Mouse (Mus musculus) embryonic facial prominence, embryonic 14.5 days (tissue): ENCODE measurements at regions not wholly inside any gene's neighbourhood (a gene's known extent, or its start where the extent isn't known, plus 50 kb on each side); places are given as distances from the start of the nearest gene placed in this dataset.
"Not testable (repeated sequence)": the region's sequence is repeated elsewhere in the genome, so short reads cannot be mapped to it uniquely, and the experiment has no call there.

Experiments
- ATAC-seq: fragments of 200-750 bp; cut with Nextera tagmentation; 2 replicates; pipeline ENCODE4 v1.8.0; 2017; ENCODE audit warnings: low read depth, moderate number of reproducible peaks, moderate TSS enrichment
- DNase-seq: peaks from one replicate; pipeline ENCODE4 v3.0.0-alpha.2; 2015; ENCODE audit warnings: low spot score
- H3K27ac ChIP-seq: fragments of 300-500 bp; sonication (generic); replicated peaks from 2 replicates; pipeline ENCODE4 v1.5.1; 2014; ENCODE audit warnings: low read depth, mild to moderate bottlenecking, low read length, moderate library complexity
- H3K27me3 ChIP-seq: fragments of 300-500 bp; sonication (generic); replicated peaks from 2 replicates; pipeline ENCODE4 v1.6.1; 2014; ENCODE audit warnings: low read length; ENCODE audit not compliant: control insufficient read depth, insufficient read depth
- H3K36me3 ChIP-seq: fragments of 300-500 bp; sonication (generic); 2 replicates; pipeline ENCODE4 v1.6.1; 2014; ENCODE audit warnings: low read length, mixed read lengths; ENCODE audit not compliant: control insufficient read depth, insufficient read depth
- H3K4me1 ChIP-seq: fragments of 300-500 bp; sonication (generic); 2 replicates; pipeline ENCODE4 v1.6.1; 2014; ENCODE audit warnings: antibody characterized with exemption, low read length; ENCODE audit not compliant: control insufficient read depth, insufficient read depth
- H3K4me2 ChIP-seq: fragments of 300-500 bp; sonication (generic); 2 replicates; pipeline ENCODE4 v1.6.1; 2014; ENCODE audit warnings: low read depth, mild to moderate bottlenecking, low read length, moderate library complexity, mixed read lengths
- H3K4me3 ChIP-seq: fragments of 300-500 bp; sonication (generic); 2 replicates; pipeline ENCODE4 v1.5.1; 2014; ENCODE audit warnings: low read depth, mild to moderate bottlenecking, low read length
- H3K9ac ChIP-seq: fragments of 300-500 bp; sonication (generic); 2 replicates; pipeline ENCODE4 v1.6.1; 2014; ENCODE audit warnings: low read depth, mild to moderate bottlenecking, low read length, moderate library complexity, mixed read lengths
- H3K9me3 ChIP-seq: fragments of 300-500 bp; sonication (generic); 2 replicates; pipeline ENCODE4 v1.6.1; 2016; ENCODE audit warnings: low read length; ENCODE audit not compliant: control insufficient read depth
- WGBS: fragments of 180-500 bp; shearing (Covaris S2); extraction: QIAGEN DNeasy Blood & Tissue Kit; methylation state at CpG from one replicate; pipeline ENCODE4 v1.1.7; 2014; 5-methylcytosine and 5-hydroxymethylcytosine counted together

GRCm38 (mm10) chr8:126822269-126822668, 123.4 kb downstream of the Tomm20 start:
- H3K9ac ChIP-seq, result no peak overlapping the region
- H3K4me2 ChIP-seq, result no peak overlapping the region
- no peak for ATAC-seq
- WGBS, result 86% methylated on average over 4 of the region's 4 CpGs
- H3K27ac ChIP-seq, result no peak overlapping the region
- peaks cover 28% of the 10 kb centered on the region for H3K4me1 ChIP-seq
- H3K9me3 ChIP-seq, result no peaks in the 10 kb centered on the region
- no peaks in the 10 kb centered on the region for H3K36me3 ChIP-seq
- DNase-seq, result no peak
- no peak overlapping the region for H3K4me3 ChIP-seq
- no peaks in the 10 kb centered on the region for H3K27me3 ChIP-seq

GRCm38 (mm10) chr8:126821279-126821678, 124.4 kb downstream of the Tomm20 start:
- Histone ChIP-seq H3K4me2 (no peak overlapping the region), H3K4me3 (no peak overlapping the region), H3K4me1 (peaks cover 18% of the 10 kb centered on the region), H3K27me3 (no peaks in the 10 kb centered on the region), H3K36me3 (no peaks in the 10 kb centered on the region), H3K9me3 (no peaks in the 10 kb centered on the region), H3K27ac (no peak overlapping the region), H3K9ac (no peak overlapping the region)
- 69% methylated on average over 8 of the region's 8 CpGs for WGBS
- no peak for ATAC-seq
- no peak for DNase-seq

- no peak for ATAC-seq
- Histone ChIP-seq H3K4me1 (peaks cover 10% of the 10 kb centered on the region), H3K9me3 (no peaks in the 10 kb centered on the region), H3K9ac (no peak overlapping the region), H3K27ac (no peak overlapping the region), H3K4me2 (no peak overlapping the region), H3K27me3 (no peaks in the 10 kb centered on the region), H3K4me3 (no peak overlapping the region), H3K36me3 (no peaks in the 10 kb centered on the region)
- WGBS, result 98% methylated on average over 2 of the region's 2 CpGs
- no peak for DNase-seq
Observed at GRCm38 (mm10) chr8:126820502-126820901, 125.1 kb downstream of the Tomm20 start.

GRCm38 (mm10) chr8:126819261-126819660, 126.4 kb downstream of the Tomm20 start:
- H3K9me3 ChIP-seq, result no peaks in the 10 kb centered on the region
- ATAC-seq (no peak), DNase-seq (no peak)
- H3K9ac ChIP-seq, result no peak overlapping the region
- H3K4me1 ChIP-seq, result peaks cover 1% of the 10 kb centered on the region; the same call in 1 of the 2 replicates
- WGBS, result 74% methylated on average over 3 of the region's 3 CpGs
- H3K4me2 ChIP-seq, result no peak overlapping the region
- H3K4me3 ChIP-seq, result no peak overlapping the region
- no peaks in the 10 kb centered on the region for H3K36me3 ChIP-seq
- H3K27ac ChIP-seq, result no peak overlapping the region
- H3K27me3 ChIP-seq, result no peaks in the 10 kb centered on the region

- WGBS, result 83% methylated on average over 3 of the region's 3 CpGs
- DNase-seq (no peak), ATAC-seq (no peak)
Observed at GRCm38 (mm10) chr8:126816155-126816554, 129.5 kb downstream of the Tomm20 start.

GRCm38 (mm10) chr8:126814427-126814826, 131.2 kb downstream of the Tomm20 start:
- no peaks in the 10 kb centered on the region for H3K4me1 ChIP-seq
- H3K9ac ChIP-seq, result no peak overlapping the region
- no peak overlapping the region for H3K4me2 ChIP-seq
- DNase-seq, result no peak
- ATAC-seq, result no peak
- H3K4me3 ChIP-seq, result no peak overlapping the region
- H3K27me3 ChIP-seq, result no peaks in the 10 kb centered on the region
- no peak overlapping the region for H3K27ac ChIP-seq
- H3K9me3 ChIP-seq, result peaks cover 12% of the 10 kb centered on the region
- WGBS, result 72% methylated on average over 4 of the region's 4 CpGs
- H3K36me3 ChIP-seq, result no peaks in the 10 kb centered on the region

More at GRCm38 (mm10) chr8:126816155-126816554, 129.5 kb downstream of the Tomm20 start:
- Histone ChIP-seq H3K9me3 (peaks cover 12% of the 10 kb centered on the region), H3K27ac (no peak overlapping the region), H3K4me2 (no peak overlapping the region), H3K4me1 (no peaks in the 10 kb centered on the region), H3K27me3 (no peaks in the 10 kb centered on the region), H3K36me3 (no peaks in the 10 kb centered on the region), H3K9ac (no peak overlapping the region), H3K4me3 (no peak overlapping the region)

DNA sequence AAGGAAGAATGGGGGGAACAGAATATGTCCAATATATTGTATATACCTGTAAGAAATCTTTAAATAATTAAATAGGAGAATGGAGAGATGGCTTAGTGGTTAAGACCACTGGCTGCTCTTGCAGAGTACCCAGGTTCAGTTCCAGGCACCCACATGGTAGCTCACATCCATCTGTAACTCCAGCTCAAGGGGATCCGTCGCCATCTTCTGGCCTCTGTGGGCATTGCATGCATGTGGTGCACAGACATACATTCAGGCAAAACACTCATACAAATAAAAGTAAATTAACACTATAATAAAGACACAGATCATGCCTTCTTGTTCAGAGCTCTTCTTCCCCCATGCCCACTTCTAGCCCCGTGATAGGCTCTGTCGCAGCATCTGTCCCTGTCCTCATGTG, 132.0 kb downstream of the Tomm20 start:
- Histone ChIP-seq H3K27ac (no peak overlapping the region), H3K4me3 (no peak overlapping the region), H3K9me3 (peaks cover 12% of the 10 kb centered on the region), H3K4me2 (no peak overlapping the region), H3K36me3 (no peaks in the 10 kb centered on the region), H3K9ac (no peak overlapping the region), H3K27me3 (no peaks in the 10 kb centered on the region), H3K4me1 (no peaks in the 10 kb centered on the region)
- ATAC-seq (no peak), DNase-seq (no peak)
- 77% methylated on average over 4 of the region's 4 CpGs for WGBS

- Histone ChIP-seq H3K36me3 (no peaks in the 10 kb centered on the region), H3K4me1 (no peaks in the 10 kb centered on the region), H3K9ac (no peak overlapping the region), H3K27ac (no peak overlapping the region), H3K27me3 (no peaks in the 10 kb centered on the region), H3K4me3 (no peak overlapping the region), H3K4me2 (no peak overlapping the region), H3K9me3 (peaks cover 12% of the 10 kb centered on the region)
- WGBS, result 87% methylated on average over 5 of the region's 5 CpGs
- DNase-seq (no peak), ATAC-seq (no peak)
Observed at GRCm38 (mm10) chr8:126812777-126813176, 132.9 kb downstream of the Tomm20 start.

DNA sequence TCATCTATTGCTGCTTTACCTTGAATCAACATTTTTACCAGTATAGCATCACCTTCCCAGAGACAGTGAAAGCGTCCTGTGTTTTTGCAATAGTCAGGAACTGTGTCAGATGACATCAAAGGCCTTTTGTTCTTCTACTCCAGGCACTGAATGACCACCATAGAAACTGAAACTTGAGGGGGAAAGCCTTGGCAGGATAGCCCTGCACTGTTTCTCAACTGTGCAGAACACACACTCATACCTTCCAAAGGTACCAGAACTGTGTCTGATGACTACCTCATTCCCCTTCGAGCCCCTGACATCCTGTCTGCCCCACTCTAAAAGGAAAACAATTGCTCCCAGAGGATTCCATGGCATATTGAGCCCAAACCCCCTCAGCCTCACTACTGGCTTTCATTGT, 134.3 kb downstream of the Tomm20 start:
- not testable (repeated sequence) for H3K27me3 ChIP-seq, H3K27ac ChIP-seq, H3K9ac ChIP-seq, H3K4me3 ChIP-seq, H3K36me3 ChIP-seq, ATAC-seq, H3K4me2 ChIP-seq, DNase-seq, H3K4me1 ChIP-seq
- 33% methylated on average over 2 of the region's 2 CpGs for WGBS
- peaks cover 12% of the 10 kb centered on the region for H3K9me3 ChIP-seq
